ENCODE assay signal across 8 mouse cellular contexts in genomic region chr8:95025421-95025820, GRCm38 (mm10). TPM values are rescaled to one million over a fixed set of nuclear protein-coding genes. Genes with fewer than 3 reads are reported as not detected.
DNase-seq lines count a peak whose midpoint lies in the region; ATAC-seq lines count a peak whose summit lies in the region.

No protein-coding gene starts in this region.

- peak; percentile 43 for DNase-seq in adrenal gland, postnatal 14 days
- no peak for DNase-seq in adrenal gland, postnatal 25 days
- DNase-seq in left cerebral cortex, postnatal 4 days = peak; percentile 54
- DNase-seq in left cerebral cortex, adult 9 months (ENCODE audit: low spot score in 2 of 2) = no peak
- DNase-seq in T-cell, adult 2 months (ENCODE audit: low spot score) = peak; percentile 24
- peak; percentile 23 for DNase-seq in lung, postnatal 14 days

- intact Hi-C loops in left cerebral cortex, postnatal 4 days (cut with DNase I) = no loop called here

- ATAC-seq in megakaryocyte, adult 5-6 weeks (ENCODE audit: poor library complexity, severe bottlenecking) = no peak
- no peak for ATAC-seq in megakaryocyte-erythroid progenitor cell, adult 5-6 weeks (replicated peaks; ENCODE audit: low FRiP score, low TSS enrichment, poor library complexity, severe bottlenecking)

RNA-seq across cellular contexts. Expression of gene Adgrg3, which starts 7.9 kb away (rescaled TPM):
- total RNA-seq in adrenal gland, postnatal 14 days (2021) = 4.0 and 4.2 TPM in 2 replicates
- 3.0 and 4.2 TPM in 2 replicates for total RNA-seq in adrenal gland, postnatal 25 days (2021)
- 1 to 10 TPM; 1.1 to 2.1 TPM for total RNA-seq in left cerebral cortex, postnatal 4 days (2021)
- total RNA-seq in megakaryocyte, adult 5-6 weeks (2015) = 15.5 and 21.6 TPM in 2 replicates
- 28.8 and 38.7 TPM in 2 replicates for total RNA-seq in megakaryocyte, adult 5-6 weeks (2017)
- total RNA-seq in megakaryocyte-erythroid progenitor cell, adult 5-6 weeks (2014; fragmentation: Nextera tagmentation) = 30.9 and 44.1 TPM in 2 replicates
- 20.4 and 46.4 TPM in 2 replicates for total RNA-seq in megakaryocyte-erythroid progenitor cell, adult 5-6 weeks (2017)

RNA-seq across cellular contexts. Expression of gene Drc7, which starts 29.5 kb away (rescaled TPM):
- not detected in 2 replicates for total RNA-seq in adrenal gland, postnatal 14 days (2021)
- total RNA-seq in adrenal gland, postnatal 25 days (2021) = not detected in 2 replicates
- total RNA-seq in left cerebral cortex, postnatal 4 days (2021) = 1 to 10 TPM; 2.7 to 3.0 TPM
- 0.38 and 0.52 TPM in 2 replicates for total RNA-seq in megakaryocyte, adult 5-6 weeks (2015)
- 0.18 and 0.33 TPM in 2 replicates for total RNA-seq in megakaryocyte, adult 5-6 weeks (2017)
- total RNA-seq in megakaryocyte-erythroid progenitor cell, adult 5-6 weeks (2014; fragmentation: Nextera tagmentation) = 0.68 TPM in 1 of 2 replicates, not detected in the other
- 0.84 and 2.0 TPM in 2 replicates for total RNA-seq in megakaryocyte-erythroid progenitor cell, adult 5-6 weeks (2017)

RNA-seq across cellular contexts. Expression of gene Adgrg1, which starts 50.9 kb away (rescaled TPM):
- total RNA-seq in adrenal gland, postnatal 14 days (2021) = 35.5 and 54.3 TPM in 2 replicates
- total RNA-seq in adrenal gland, postnatal 25 days (2021) = 11.7 and 20.7 TPM in 2 replicates
- 100 to 1,000 TPM; 125 to 153 TPM for total RNA-seq in left cerebral cortex, postnatal 4 days (2021)
- 7.3 and 7.8 TPM in 2 replicates for total RNA-seq in megakaryocyte, adult 5-6 weeks (2015)
- total RNA-seq in megakaryocyte, adult 5-6 weeks (2017) = 2.8 and 14.0 TPM in 2 replicates
- total RNA-seq in megakaryocyte-erythroid progenitor cell, adult 5-6 weeks (2014; fragmentation: Nextera tagmentation) = 150 and 156 TPM in 2 replicates
- total RNA-seq in megakaryocyte-erythroid progenitor cell, adult 5-6 weeks (2017) = 85.4 and 123 TPM in 2 replicates

RNA-seq across cellular contexts. Expression of gene Katnb1, which starts 55.6 kb away (rescaled TPM):
- 8.3 and 12.0 TPM in 2 replicates for total RNA-seq in adrenal gland, postnatal 14 days (2021)
- total RNA-seq in adrenal gland, postnatal 25 days (2021) = 13.2 and 14.1 TPM in 2 replicates
- 10 to 100 TPM; 49.9 to 52.4 TPM for total RNA-seq in left cerebral cortex, postnatal 4 days (2021)
- total RNA-seq in megakaryocyte, adult 5-6 weeks (2015) = 3.7 and 6.7 TPM in 2 replicates
- total RNA-seq in megakaryocyte, adult 5-6 weeks (2017) = 15.6 and 21.8 TPM in 2 replicates
- 7.7 and 18.8 TPM in 2 replicates for total RNA-seq in megakaryocyte-erythroid progenitor cell, adult 5-6 weeks (2014; fragmentation: Nextera tagmentation)
- 19.4 and 27.5 TPM in 2 replicates for total RNA-seq in megakaryocyte-erythroid progenitor cell, adult 5-6 weeks (2017)

Comparison
In these comparisons a context has a peak if more than half of its experiments do, and no peak if none do; other contexts are left out.
1. DNase-seq: peak in adrenal gland, postnatal 14 days (single experiment), left cerebral cortex, postnatal 4 days (single experiment), T-cell, adult 2 months (single experiment) and lung, postnatal 14 days (single experiment); none in adrenal gland, postnatal 25 days (single experiment) and left cerebral cortex, adult 9 months (0 of 2).